Mouse (Mus musculus) large intestine, adult 2 months (tissue): Measurements from ENCODE around the gene Fbxo6. TPM values are rescaled to one million over a fixed set of nuclear protein-coding genes. Genes with fewer than 3 reads are reported as not detected.
"Not testable (repeated sequence)": the region's sequence is repeated elsewhere in the genome, so short reads cannot be mapped to it uniquely, and the experiment has no call there.

Experiments used
- DNase-seq: peaks from one replicate; pipeline ENCODE4 v3.0.0-alpha.2; 2012; ENCODE audit warnings: low read depth, low spot score
- WGBS: fragments of 180-500 bp; shearing (Covaris S2); methylation state at CpG from one replicate; pipeline ENCODE4 v1.1.7; 2018; 5-methylcytosine and 5-hydroxymethylcytosine counted together
- polyA plus RNA-seq: library from polyadenylated mRNA; depleted of rRNA; stranded (reverse); fragments of >200 nt; gene quantifications from 2 replicates; pipeline ENCODE4 v1.2.3, GENCODE M21; 2012

The Fbxo6 gene
- polyA plus RNA-seq, 1 experiment: 45.2 TPM

- no peak for DNase-seq
Measured at GRCm38 (mm10) chr4:148130561-148131413, 21.2 kb downstream of the Fbxo6 start, which contains the start of gene Draxin. Draxin (minus strand) TSS chr4:148130698.

GRCm38 (mm10) chr4:148130133-148130532 lies 21.8 kb downstream of the Fbxo6 start, which contains the start of gene Mad2l2:
Mad2l2 (plus strand) TSS chr4:148130384.
- 3% methylated on average over 17 of the region's 18 CpGs for WGBS

More at GRCm38 (mm10) chr4:148130561-148131413, 21.2 kb downstream of the Fbxo6 start, which contains the start of gene Draxin:
- WGBS: 1% methylated on average over 77 of the region's 87 CpGs

GRCm38 (mm10) chr4:148128672-148129071 lies 23.3 kb downstream of the Fbxo6 start:
- WGBS: 55% methylated on average over 2 of the region's 2 CpGs
- DNase-seq: no peak

More at GRCm38 (mm10) chr4:148130133-148130532, 21.8 kb downstream of the Fbxo6 start, which contains the start of gene Mad2l2:
- no peak for DNase-seq

GRCm38 (mm10) chr4:148128241-148128640 lies 23.7 kb downstream of the Fbxo6 start:
- 50% methylated on average over 1 of the region's 1 CpGs for WGBS
- no peak for DNase-seq

GRCm38 (mm10) chr4:148122694-148123066 lies 29.3 kb downstream of the Fbxo6 start:
- no peak for DNase-seq
- 41% methylated on average over 3 of the region's 3 CpGs for WGBS

GRCm38 (mm10) chr4:148121982-148122693 lies 29.8 kb downstream of the Fbxo6 start:
- no peak for DNase-seq
- WGBS: 32% methylated on average over 6 of the region's 6 CpGs

- 74% methylated on average over 4 of the region's 4 CpGs for WGBS
- DNase-seq: no peak
Measured at GRCm38 (mm10) chr4:148121362-148121761, 30.6 kb downstream of the Fbxo6 start.

- DNase-seq: no peak
- 53% methylated on average over 9 of the region's 9 CpGs for WGBS
Measured at GRCm38 (mm10) chr4:148120555-148120954, 31.4 kb downstream of the Fbxo6 start.

GRCm38 (mm10) chr4:148119578-148119977 lies 32.4 kb downstream of the Fbxo6 start:
- 73% methylated on average over 9 of the region's 9 CpGs for WGBS
- not testable (repeated sequence) for DNase-seq

GRCm38 (mm10) chr4:148117392-148117791 lies 34.5 kb downstream of the Fbxo6 start:
- no peak for DNase-seq
- 76% methylated on average over 4 of the region's 4 CpGs for WGBS

- no peak for DNase-seq
- WGBS: 71% methylated on average over 4 of the region's 4 CpGs
Measured at GRCm38 (mm10) chr4:148116657-148117056, 35.3 kb downstream of the Fbxo6 start.

GRCm38 (mm10) chr4:148115467-148115866 lies 36.5 kb downstream of the Fbxo6 start:
- no peak for DNase-seq
- 5% methylated on average over 15 of the region's 15 CpGs for WGBS

GRCm38 (mm10) chr4:148114758-148115391 lies 37.1 kb downstream of the Fbxo6 start:
- peak; percentile 70 for DNase-seq
- 4% methylated on average over 15 of the region's 15 CpGs for WGBS

GRCm38 (mm10) chr4:148112519-148112918 lies 39.4 kb downstream of the Fbxo6 start:
- no peak for DNase-seq
- 40% methylated on average over 12 of the region's 12 CpGs for WGBS

GRCm38 (mm10) chr4:148109215-148109614 lies 42.7 kb downstream of the Fbxo6 start:
- WGBS: 80% methylated on average over 5 of the region's 5 CpGs
- DNase-seq: no peak

- no peak for DNase-seq
- WGBS: 54% methylated on average over 7 of the region's 7 CpGs
Measured at GRCm38 (mm10) chr4:148108565-148109100, 43.3 kb downstream of the Fbxo6 start.

- WGBS: 59% methylated on average over 22 of the region's 22 CpGs
- DNase-seq: no peak
Measured at GRCm38 (mm10) chr4:148107621-148108291, 44.2 kb downstream of the Fbxo6 start.

- DNase-seq: no peak
- 87% methylated on average over 3 of the region's 3 CpGs for WGBS
Measured at GRCm38 (mm10) chr4:148104146-148104545, 47.8 kb downstream of the Fbxo6 start.

- no peak for DNase-seq
- 15% methylated on average over 29 of the region's 29 CpGs for WGBS
Measured at GRCm38 (mm10) chr4:148101801-148102527, 50.0 kb downstream of the Fbxo6 start.
